Mouse (Mus musculus): ENCODE measurements around the gene Deup1.

GRCm38 (mm10) chr9:15550461-15550961, 77.2 kb downstream of the Deup1 start:
- TF ChIP-seq CTCF (IDR thresholded peaks at IDR 0.05; ENCODE audit: extremely low read depth, insufficient read depth, low read length) (no peak), POLR2A (IDR thresholded peaks at IDR 0.05; ENCODE audit: extremely low read depth, insufficient read depth, low read length) (no peak)

Data from cortical plate, adult 2 months (tissue).